Mouse (Mus musculus) mature B cell (primary cell): Measurements from ENCODE around the gene Rdh11.

Experiments
- in situ Hi-C: fragments of 300-500 bp; cut with MboI; formaldehyde crosslinking; loops from 2 replicates; pipeline ENCODE4 v1.14.3; 2019

Gene Rdh11

GRCm38 (mm10) chr12:79139417-79139816 is 52.7 kb downstream of the Rdh11 start:
- in situ Hi-C loops, result no loop called here

- in situ Hi-C loops, result no loop called here
Measured at GRCm38 (mm10) chr12:79138999-79139398, 53.1 kb downstream of the Rdh11 start.

GRCm38 (mm10) chr12:79136949-79137348 is 55.1 kb downstream of the Rdh11 start:
- in situ Hi-C loops, result no loop called here

- in situ Hi-C loops, result no loop called here
Measured at GRCm38 (mm10) chr12:79135105-79135504, 57.0 kb downstream of the Rdh11 start.

- in situ Hi-C loops, result no loop called here
Measured at GRCm38 (mm10) chr12:79134676-79135075, 57.4 kb downstream of the Rdh11 start.

- in situ Hi-C loops, result no loop called here
Measured at GRCm38 (mm10) chr12:79131706-79132460, 60.2 kb downstream of the Rdh11 start.

GRCm38 (mm10) chr12:79131178-79131675 is 60.9 kb downstream of the Rdh11 start:
- in situ Hi-C loops, result no loop called here

GRCm38 (mm10) chr12:79130299-79131177 is 61.6 kb downstream of the Rdh11 start, which contains the start of gene Arg2:
Gene Arg2 (plus strand): TSS chr12:79130777.
- in situ Hi-C loops, result no loop called here
